Mouse (Mus musculus): ENCODE data around the gene Rps6kl1. TPM values are rescaled to one million over a fixed set of nuclear protein-coding genes. Genes with fewer than 3 reads are reported as not detected.

Gene Rps6kl1
- total and polyA plus RNA-seq, 3 experiments = 5.4 to 6.2 TPM; not detected in 1

DNA sequence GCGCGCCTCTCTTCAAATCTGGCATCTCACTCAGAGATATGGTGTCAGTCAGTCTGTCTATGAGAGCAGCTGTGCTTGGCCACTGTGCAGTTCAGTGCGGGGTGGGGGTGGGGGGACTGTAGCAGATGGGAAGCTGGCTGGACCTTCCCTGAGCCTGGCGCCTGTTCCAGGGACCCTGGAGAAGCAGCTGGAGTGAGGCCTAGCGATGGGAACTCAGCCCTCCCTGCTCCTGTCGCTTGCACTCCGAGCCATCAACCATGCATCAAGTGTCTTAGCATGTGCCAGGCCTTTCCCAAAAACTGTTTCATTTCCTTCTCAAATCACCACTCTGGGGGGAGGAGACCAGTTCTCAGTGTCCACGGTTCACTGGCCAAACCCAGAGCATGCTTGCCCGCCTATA lies 5.4 kb downstream of the Rps6kl1 start:
- Histone ChIP-seq H3K9ac (ENCODE audit: control insufficient read depth, low read depth, low read length, poor library complexity, severe bottlenecking) (no peak overlapping the region), H3K27ac (ENCODE audit: control insufficient read depth, low read depth, low read length) (no peak overlapping the region), H3K27me3 (ENCODE audit: control insufficient read depth in 1 of 2, insufficient read depth in 2 of 2, low read length in 2 of 2) (no peaks in the 10 kb centered on the region), H3K79me2 (ENCODE audit: control insufficient read depth, insufficient read depth, low read length, poor library complexity) (no peaks in the 10 kb centered on the region), H3K4me3 (ENCODE audit: control insufficient read depth in 1 of 2, insufficient read depth in 1 of 2, low read depth in 2 of 2, low read length in 2 of 2) (no peak overlapping the region), H3K4me1 (ENCODE audit: control insufficient read depth in 1 of 2, insufficient read depth in 2 of 2, low read length in 2 of 2) (no peaks in the 10 kb centered on the region), H3K9me3 (replicated peaks; ENCODE audit: insufficient read depth, low read length) (no peaks in the 10 kb centered on the region), H3K36me3 (ENCODE audit: control insufficient read depth in 1 of 2, insufficient read depth in 2 of 2, low read length in 2 of 2) (no peaks in the 10 kb centered on the region)
- no peak for DNase-seq (ENCODE audit: low read depth, low spot score)
- TF ChIP-seq USF2 (IDR thresholded peaks at IDR 0.05; ENCODE audit: borderline replicate concordance in 1 of 2, insufficient read depth in 1 of 2, low read depth in 1 of 2, low read length in 2 of 2) (no peak), SMC3 (IDR thresholded peaks at IDR 0.05; ENCODE audit: low read depth, low read length) (no peak), MEF2A (IDR thresholded peaks at IDR 0.05; ENCODE audit: extremely low read depth, insufficient replicate concordance, low read depth, low read length, poor library complexity, severe bottlenecking) (no peak), GABPA (IDR thresholded peaks at IDR 0.05; ENCODE audit: low read depth, low read length) (no peak), NRF1 (IDR thresholded peaks at IDR 0.05; ENCODE audit: insufficient read depth, low read depth, low read length, poor library complexity, severe bottlenecking) (no peak), ZKSCAN1 (IDR thresholded peaks at IDR 0.05; ENCODE audit: low read depth, low read length) (no peak), CHD1 (IDR thresholded peaks at IDR 0.05; ENCODE audit: low read depth, low read length) (no peak), MAZ (IDR thresholded peaks at IDR 0.05; ENCODE audit: low read depth, low read length) (no peak), MAX (IDR thresholded peaks at IDR 0.05; ENCODE audit: low read length) (no peak), KAT2A (conservative IDR thresholded peaks at IDR 0.05; ENCODE audit: low read depth, low read length) (no peak), UBTF (IDR thresholded peaks at IDR 0.05; ENCODE audit: borderline replicate concordance, insufficient read depth, low read depth, low read length) (no peak), MYC (IDR thresholded peaks at IDR 0.05; ENCODE audit: low read depth, low read length) (no peak), RCOR1 (IDR thresholded peaks at IDR 0.05; ENCODE audit: low read depth, low read length) (no peak), ZMIZ1 (IDR thresholded peaks at IDR 0.05; ENCODE audit: low read depth, low read length) (no peak), JUND (IDR thresholded peaks at IDR 0.05; ENCODE audit: low read depth, low read length) (no peak)

DNA sequence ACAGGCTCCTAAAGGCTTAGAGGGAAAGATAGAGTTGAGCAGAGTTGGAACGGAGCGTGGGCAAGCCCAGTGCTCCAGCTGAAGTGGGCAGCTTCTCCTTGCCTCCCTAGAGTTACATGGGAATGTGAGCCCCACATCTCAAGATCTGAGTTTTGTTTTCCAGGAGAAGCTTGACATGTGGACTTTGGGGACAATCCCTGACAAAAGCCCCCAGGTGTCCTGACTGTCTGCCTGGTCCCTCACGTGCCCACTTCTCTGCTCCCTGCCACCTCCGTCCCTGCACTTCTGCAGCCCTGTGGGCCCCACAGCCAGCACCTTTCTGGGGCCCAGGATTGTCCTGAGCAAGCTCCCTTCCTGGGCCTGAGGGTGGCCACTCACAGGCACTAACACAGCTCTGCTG lies 6.2 kb downstream of the Rps6kl1 start:
- H3K27me3 ChIP-seq (ENCODE audit: control insufficient read depth in 1 of 2, insufficient read depth in 2 of 2, low read length in 2 of 2) = no peaks in the 10 kb centered on the region
- no peak for TF ChIP-seq TBP (IDR thresholded peaks at IDR 0.05; ENCODE audit: low read depth, low read length)
- TF ChIP-seq MAFK (IDR thresholded peaks at IDR 0.05; ENCODE audit: borderline replicate concordance, low read depth, low read length) = no peak
- no peak for TF ChIP-seq EP300 (IDR thresholded peaks at IDR 0.05; ENCODE audit: low read depth in 1 of 2, low read length in 2 of 2)
- no peak for TF ChIP-seq ELF1 (IDR thresholded peaks at IDR 0.05; ENCODE audit: low read depth, low read length)
- no peak for TF ChIP-seq MAZ (IDR thresholded peaks at IDR 0.05; ENCODE audit: low read depth, low read length)
- no peak for TF ChIP-seq POLR2AphosphoS2 (IDR thresholded peaks at IDR 0.05; ENCODE audit: low read length)
- no peak for TF ChIP-seq E2F4 (IDR thresholded peaks at IDR 0.05; ENCODE audit: borderline replicate concordance, low read depth, low read length)
- no peak for TF ChIP-seq POLR2AphosphoS5 (IDR thresholded peaks at IDR 0.05; ENCODE audit: borderline replicate concordance, low read depth, low read length)
- no peak for TF ChIP-seq MXI1 (IDR thresholded peaks at IDR 0.05; ENCODE audit: low read depth, low read length)
- TF ChIP-seq KAT2A (conservative IDR thresholded peaks at IDR 0.05; ENCODE audit: low read depth, low read length) = no peak
- TF ChIP-seq GABPA (IDR thresholded peaks at IDR 0.05; ENCODE audit: low read depth, low read length) = no peak
- no peak for TF ChIP-seq CHD1 (IDR thresholded peaks at IDR 0.05; ENCODE audit: low read depth, low read length)
- TF ChIP-seq GATA1 (IDR thresholded peaks at IDR 0.05; ENCODE audit: low read depth, low read length) = no peak

More for the DNA sequence above, 6.2 kb downstream of the Rps6kl1 start:
- Histone ChIP-seq H3K9ac (ENCODE audit: control insufficient read depth, low read depth, low read length, poor library complexity, severe bottlenecking) (no peak overlapping the region), H3K4me3 (ENCODE audit: control insufficient read depth in 1 of 2, insufficient read depth in 1 of 2, low read depth in 2 of 2, low read length in 2 of 2) (no peak overlapping the region), H3K9me3 (replicated peaks; ENCODE audit: insufficient read depth, low read length) (no peaks in the 10 kb centered on the region), H3K4me1 (ENCODE audit: control insufficient read depth in 1 of 2, insufficient read depth in 2 of 2, low read length in 2 of 2) (no peaks in the 10 kb centered on the region), H3K27ac (ENCODE audit: control insufficient read depth, low read depth, low read length) (no peak overlapping the region), H3K79me2 (ENCODE audit: control insufficient read depth, insufficient read depth, low read length, poor library complexity) (no peaks in the 10 kb centered on the region), H3K36me3 (ENCODE audit: control insufficient read depth in 1 of 2, insufficient read depth in 2 of 2, low read length in 2 of 2) (no peaks in the 10 kb centered on the region)
- no peak for DNase-seq (ENCODE audit: low read depth, low spot score)

Data from MEL (cell line).